Mouse (Mus musculus) midbrain, embryonic 12.5 days (tissue): ENCODE data around the gene Tsnax. TPM values are rescaled to one million over a fixed set of nuclear protein-coding genes. Genes with fewer than 3 reads are reported as not detected.

ENCODE experiments used
- ATAC-seq: fragments of 200-750 bp; cut with Nextera tagmentation; 2 replicates; pipeline ENCODE4 v1.8.0; 2017; ENCODE audit warnings: low read depth, moderate TSS enrichment, moderate library complexity; ENCODE audit not compliant: low FRiP score
- H3K27ac ChIP-seq: fragments of 300-500 bp; sonication (generic); replicated peaks from 2 replicates; pipeline ENCODE4 v1.5.1; 2016; ENCODE audit warnings: mild to moderate bottlenecking
- H3K27me3 ChIP-seq: fragments of 300-500 bp; sonication (generic); 2 replicates; pipeline ENCODE4 v1.6.1; 2016; ENCODE audit warnings: mild to moderate bottlenecking
- H3K36me3 ChIP-seq: fragments of 300-500 bp; sonication (generic); 2 replicates; pipeline ENCODE4 v1.6.1; 2016
- H3K4me1 ChIP-seq: fragments of 300-500 bp; sonication (generic); 2 replicates; pipeline ENCODE4 v1.6.1; 2016
- H3K4me2 ChIP-seq: fragments of 300-500 bp; sonication (generic); replicated peaks from 2 replicates; pipeline ENCODE4 v1.6.1; 2016; ENCODE audit warnings: mild to moderate bottlenecking, moderate library complexity
- H3K4me3 ChIP-seq: fragments of 300-500 bp; sonication (generic); 2 replicates; pipeline ENCODE4 v1.5.1; 2016; ENCODE audit warnings: mild to moderate bottlenecking
- H3K9ac ChIP-seq: fragments of 300-500 bp; sonication (generic); replicated peaks from 2 replicates; pipeline ENCODE4 v1.6.1; 2016; ENCODE audit warnings: mild to moderate bottlenecking, moderate library complexity
- H3K9me3 ChIP-seq: fragments of 300-500 bp; sonication (generic); 2 replicates; pipeline ENCODE4 v1.6.1; 2016; ENCODE audit warnings: mild to moderate bottlenecking
- whole genome bisulfite sequencing: fragments of 180-500 bp; shearing (Covaris S2); methylation state at CpG from one replicate; pipeline ENCODE4 v1.1.7; 2016; 5-methylcytosine and 5-hydroxymethylcytosine counted together
- polyA plus RNA-seq: library from polyadenylated mRNA; unstranded; fragments of >200 nt; fragmentation: Nextera tagmentation; extraction: Ambion mirVana; gene quantifications from 2 replicates; pipeline ENCODE4 v1.2.1, GENCODE M21; 2016

The Tsnax gene
- 146 and 154 TPM in 2 replicates for polyA plus RNA-seq

GRCm38 (mm10) chr8:125012695-125013627 is at the start of gene Tsnax:
Gene Tsnax, plus strand, starts transcription at chr8:125012997.
- H3K9me3 ChIP-seq = no peaks in the 10 kb centered on the region
- H3K27me3 ChIP-seq = peaks cover 14% of the 10 kb centered on the region; the same call in 1 of the 2 replicates
- peak within 1 kb of the TSS; percentile 84 for H3K4me2 ChIP-seq
- peaks cover 28% of the 10 kb centered on the region for H3K36me3 ChIP-seq
- H3K4me1 ChIP-seq = peaks cover 8% of the 10 kb centered on the region
- 4% methylated on average over 71 of the region's 84 CpGs for WGBS
- H3K4me3 ChIP-seq = peak within 1 kb of the TSS; percentile 89
- peak within 1 kb of the TSS; percentile 88 for H3K9ac ChIP-seq
- ATAC-seq = peak; percentile 99
- H3K27ac ChIP-seq = peak within 1 kb of the TSS; percentile 86

- H3K36me3 ChIP-seq = no peaks in the 10 kb centered on the region
- ATAC-seq = no peak
- no peak overlapping the region for H3K9ac ChIP-seq
- H3K9me3 ChIP-seq = no peaks in the 10 kb centered on the region
- WGBS = 89% methylated on average over 5 of the region's 5 CpGs
- no peaks in the 10 kb centered on the region for H3K27me3 ChIP-seq
- H3K4me2 ChIP-seq = no peak overlapping the region
- no peak overlapping the region for H3K27ac ChIP-seq
- peaks cover 13% of the 10 kb centered on the region for H3K4me1 ChIP-seq
- H3K4me3 ChIP-seq = no peak overlapping the region
These were observed 49.6 kb upstream of the Tsnax start for GRCm38 (mm10) chr8:124963246-124963645.

GRCm38 (mm10) chr8:124964966-124965365 is 47.8 kb upstream of the Tsnax start:
- Histone ChIP-seq H3K4me2 (no peak overlapping the region), H3K9me3 (no peaks in the 10 kb centered on the region), H3K27me3 (no peaks in the 10 kb centered on the region), H3K27ac (no peak overlapping the region), H3K9ac (no peak overlapping the region), H3K36me3 (no peaks in the 10 kb centered on the region), H3K4me3 (no peak overlapping the region), H3K4me1 (peaks cover 7% of the 10 kb centered on the region)
- no peak for ATAC-seq
- WGBS = 95% methylated on average over 8 of the region's 8 CpGs

DNA sequence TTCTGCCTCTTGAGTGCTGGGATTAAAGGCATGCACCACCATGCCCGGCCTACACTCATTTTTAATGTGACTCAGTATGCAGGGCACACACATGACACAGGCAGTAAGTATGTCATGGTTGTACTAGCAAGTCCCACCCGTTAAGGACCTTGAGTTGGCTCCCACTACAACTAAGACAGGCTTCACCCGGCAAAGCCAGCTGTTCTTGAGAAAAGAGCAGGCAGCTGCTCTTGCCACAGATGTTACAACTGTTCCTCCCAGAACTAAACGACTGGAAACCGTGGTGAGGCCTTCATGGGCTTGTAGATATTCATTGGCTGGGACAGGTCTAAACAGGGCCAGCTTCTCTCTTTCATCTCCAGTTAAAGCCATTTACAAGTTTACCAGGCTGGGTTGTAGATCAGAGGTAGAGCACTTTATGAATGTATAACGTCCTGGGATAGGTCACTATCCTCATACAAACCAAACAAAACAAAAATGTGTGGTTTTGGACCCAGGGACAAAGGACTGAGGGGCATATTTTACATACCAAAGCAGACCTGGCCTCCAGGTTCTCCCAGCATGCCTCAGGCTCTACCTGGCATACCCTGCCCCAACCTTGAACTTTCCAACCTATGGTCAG is 42.4 kb upstream of the Tsnax start:
- Histone ChIP-seq H3K27me3 (no peaks in the 10 kb centered on the region), H3K36me3 (no peaks in the 10 kb centered on the region), H3K4me1 (no peaks in the 10 kb centered on the region), H3K9ac (no peak overlapping the region), H3K9me3 (0 out of 2 replicates have a peak, but pooled peaks cover 3% of the 10 kb centered on the region), H3K4me2 (no peak overlapping the region), H3K4me3 (no peak overlapping the region), H3K27ac (no peak overlapping the region)
- WGBS = 82% methylated on average over 6 of the region's 6 CpGs
- no peak for ATAC-seq

- WGBS = 81% methylated on average over 8 of the region's 8 CpGs
- Histone ChIP-seq H3K4me3 (no peak overlapping the region), H3K27ac (no peak overlapping the region), H3K9ac (no peak overlapping the region), H3K4me1 (no peaks in the 10 kb centered on the region), H3K9me3 (0 out of 2 replicates have a peak, but pooled peaks cover 3% of the 10 kb centered on the region), H3K36me3 (no peaks in the 10 kb centered on the region), H3K4me2 (no peak overlapping the region), H3K27me3 (no peaks in the 10 kb centered on the region)
- no peak for ATAC-seq
These were observed 39.6 kb upstream of the Tsnax start for GRCm38 (mm10) chr8:124973221-124973620.

DNA sequence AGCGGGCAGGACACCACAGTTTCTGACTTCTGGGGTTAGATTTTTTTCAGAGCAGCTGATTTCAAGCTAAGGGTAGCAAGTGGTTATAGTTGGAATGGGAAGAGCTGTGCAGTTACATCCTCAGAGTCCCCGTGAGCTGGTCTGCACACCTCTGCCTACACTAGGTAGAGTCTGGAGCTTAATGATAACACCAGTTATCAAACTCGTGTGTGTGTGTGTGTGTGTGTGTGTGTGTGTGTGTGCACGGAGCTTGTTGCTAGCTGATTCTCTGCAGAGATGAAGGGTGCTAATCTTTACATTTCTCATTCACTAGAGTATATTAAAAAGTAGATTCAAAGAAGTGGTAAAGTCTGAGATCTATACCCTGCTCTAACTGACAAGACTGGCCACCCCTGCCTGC is 38.5 kb upstream of the Tsnax start:
- no peaks in the 10 kb centered on the region for H3K4me1 ChIP-seq
- no peaks in the 10 kb centered on the region for H3K27me3 ChIP-seq
- no peak overlapping the region for H3K9ac ChIP-seq
- H3K9me3 ChIP-seq = 0 out of 2 replicates have a peak, but pooled peaks cover 3% of the 10 kb centered on the region
- no peak overlapping the region for H3K27ac ChIP-seq
- 85% methylated on average over 4 of the region's 4 CpGs for WGBS
- H3K36me3 ChIP-seq = no peaks in the 10 kb centered on the region
- no peak for ATAC-seq
- no peak overlapping the region for H3K4me2 ChIP-seq
- H3K4me3 ChIP-seq = no peak overlapping the region

- Histone ChIP-seq H3K36me3 (no peaks in the 10 kb centered on the region), H3K9me3 (peaks cover 7% of the 10 kb centered on the region; the same call in 1 of the 2 replicates), H3K4me3 (no peak overlapping the region), H3K4me1 (no peaks in the 10 kb centered on the region), H3K27ac (no peak overlapping the region), H3K27me3 (no peaks in the 10 kb centered on the region), H3K4me2 (no peak overlapping the region), H3K9ac (no peak overlapping the region)
- 92% methylated on average over 6 of the region's 6 CpGs for WGBS
- ATAC-seq = no peak
These were observed 36.6 kb upstream of the Tsnax start for GRCm38 (mm10) chr8:124976211-124976610.

GRCm38 (mm10) chr8:124978026-124978425 is 34.8 kb upstream of the Tsnax start:
- peaks cover 5% of the 10 kb centered on the region; the same call in 1 of the 2 replicates for H3K9me3 ChIP-seq
- H3K4me1 ChIP-seq = no peaks in the 10 kb centered on the region
- H3K27ac ChIP-seq = no peak overlapping the region
- no peaks in the 10 kb centered on the region for H3K27me3 ChIP-seq
- no peaks in the 10 kb centered on the region for H3K36me3 ChIP-seq
- no peak for ATAC-seq
- no peak overlapping the region for H3K4me3 ChIP-seq
- H3K4me2 ChIP-seq = no peak overlapping the region
- 86% methylated on average over 7 of the region's 7 CpGs for WGBS
- no peak overlapping the region for H3K9ac ChIP-seq

DNA sequence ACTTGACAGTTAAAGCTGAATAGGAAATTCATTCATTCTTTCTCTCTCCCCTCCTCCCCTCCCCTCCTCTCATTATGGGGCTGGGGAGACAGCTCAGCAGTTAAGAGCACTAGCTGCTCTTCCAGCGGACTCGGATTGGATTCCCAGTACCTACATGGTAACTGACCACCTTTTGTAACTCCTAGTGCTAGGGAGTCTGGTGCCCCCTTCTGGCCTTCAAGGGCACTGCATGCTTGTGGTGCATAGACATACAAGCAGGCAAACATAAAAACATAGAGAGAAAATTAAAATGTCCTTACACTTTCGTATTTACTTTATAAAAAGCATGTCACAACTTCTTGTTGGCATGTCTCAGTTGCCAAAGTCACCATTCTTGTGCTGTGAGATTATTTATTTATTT is 32.8 kb upstream of the Tsnax start:
- Histone ChIP-seq H3K4me1 (no peaks in the 10 kb centered on the region), H3K9me3 (peaks cover 5% of the 10 kb centered on the region; the same call in 1 of the 2 replicates), H3K36me3 (no peaks in the 10 kb centered on the region), H3K27ac (no peak overlapping the region), H3K27me3 (0 out of 2 replicates have a peak, but pooled peaks cover under 1% of the 10 kb centered on the region), H3K9ac (no peak overlapping the region), H3K4me3 (no peak overlapping the region), H3K4me2 (no peak overlapping the region)
- ATAC-seq = no peak
- 88% methylated on average over 3 of the region's 3 CpGs for whole genome bisulfite sequencing

DNA sequence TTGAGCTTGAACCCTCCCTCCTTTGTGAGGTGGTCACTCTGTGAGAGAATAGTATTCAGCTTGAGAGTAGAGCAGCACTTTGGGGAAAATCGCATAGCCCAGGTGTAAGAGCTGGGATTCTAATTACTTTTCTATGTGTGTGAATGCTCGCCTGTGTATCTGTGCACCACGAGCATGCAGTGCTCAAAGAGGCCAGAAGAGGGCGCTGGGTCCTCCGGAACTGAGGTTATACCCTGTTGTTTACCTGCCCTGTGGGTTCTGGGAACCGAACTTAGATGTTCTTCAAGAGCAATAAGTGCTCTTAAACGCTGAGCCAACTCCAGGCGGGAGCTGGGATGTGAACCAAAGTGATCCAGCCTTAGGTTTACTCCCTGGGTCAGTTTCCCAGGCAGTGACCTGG is 32.0 kb upstream of the Tsnax start:
- Histone ChIP-seq H3K36me3 (no peaks in the 10 kb centered on the region), H3K9ac (no peak overlapping the region), H3K4me2 (no peak overlapping the region), H3K9me3 (peaks cover 5% of the 10 kb centered on the region; the same call in 1 of the 2 replicates), H3K4me3 (no peak overlapping the region), H3K27ac (no peak overlapping the region), H3K27me3 (0 out of 2 replicates have a peak, but pooled peaks cover 4% of the 10 kb centered on the region), H3K4me1 (no peaks in the 10 kb centered on the region)
- no peak for ATAC-seq
- WGBS = 77% methylated on average over 8 of the region's 8 CpGs

- H3K4me2 ChIP-seq = peak overlapping the region; percentile 21; the same call in 1 of the 2 replicates
- no peak for ATAC-seq
- H3K4me3 ChIP-seq = no peak overlapping the region
- no peak overlapping the region for H3K27ac ChIP-seq
- 21% methylated on average over 17 of the region's 17 CpGs for WGBS
- H3K4me1 ChIP-seq = no peaks in the 10 kb centered on the region
- H3K9ac ChIP-seq = no peak overlapping the region
- no peaks in the 10 kb centered on the region for H3K9me3 ChIP-seq
- peaks cover 9% of the 10 kb centered on the region for H3K27me3 ChIP-seq
- H3K36me3 ChIP-seq = no peaks in the 10 kb centered on the region
These were observed 21.7 kb upstream of the Tsnax start for GRCm38 (mm10) chr8:124990923-124991667.

DNA sequence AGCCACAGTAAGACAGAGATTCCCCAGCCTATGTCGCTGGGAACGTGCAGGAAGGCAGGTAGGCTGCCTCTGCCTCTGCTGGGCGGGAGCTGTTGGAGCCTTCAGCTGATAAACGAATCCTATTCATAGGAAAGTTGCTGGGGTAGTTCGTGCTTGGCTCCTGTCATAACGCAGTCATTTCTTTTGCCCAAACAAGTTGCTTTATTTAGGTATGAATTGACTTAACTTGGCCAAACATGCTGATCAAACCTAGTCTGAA is 21.2 kb upstream of the Tsnax start:
- Histone ChIP-seq H3K36me3 (no peaks in the 10 kb centered on the region), H3K4me2 (no peak overlapping the region), H3K4me1 (no peaks in the 10 kb centered on the region), H3K9me3 (no peaks in the 10 kb centered on the region), H3K27me3 (peaks cover 9% of the 10 kb centered on the region), H3K4me3 (no peak overlapping the region), H3K27ac (no peak overlapping the region), H3K9ac (no peak overlapping the region)
- no peak for ATAC-seq
- 27% methylated on average over 6 of the region's 6 CpGs for WGBS
